Mouse (Mus musculus): Measurements from ENCODE around the gene Mtf2. TPM values are rescaled to one million over a fixed set of nuclear protein-coding genes. Genes with fewer than 3 reads are reported as not detected.

Mtf2 gene
- polyA plus RNA-seq, 1 experiment from 2014 or later = 110 TPM

- Histone ChIP-seq H3K4me1 (ENCODE audit: insufficient read depth) (no peaks in the 10 kb centered on the region), H3K4me3 (ENCODE audit: low read depth, low read length) (no peak overlapping the region), H3K27me3 (ENCODE audit: insufficient read depth, low read length) (no peaks in the 10 kb centered on the region), H3K9me3 (ENCODE audit: low read depth, low read length) (no peaks in the 10 kb centered on the region), H3K36me3 (ENCODE audit: insufficient read depth) (no peaks in the 10 kb centered on the region), H3K27ac (ENCODE audit: low read depth) (no peak overlapping the region), H3K9ac (no peak overlapping the region), H3K4me2 (no peak overlapping the region)
- no peak for ATAC-seq (ENCODE audit: insufficient read depth)
- WGBS = 88% methylated on average over 1 of the region's 1 CpGs
- no peak for TF ChIP-seq CTCF (IDR thresholded peaks at IDR 0.05; ENCODE audit: low read depth)
- DNase-seq = no peak
Observed at GRCm38 (mm10) chr5:108052200-108052599, 13.3 kb upstream of the Mtf2 start.

DNA sequence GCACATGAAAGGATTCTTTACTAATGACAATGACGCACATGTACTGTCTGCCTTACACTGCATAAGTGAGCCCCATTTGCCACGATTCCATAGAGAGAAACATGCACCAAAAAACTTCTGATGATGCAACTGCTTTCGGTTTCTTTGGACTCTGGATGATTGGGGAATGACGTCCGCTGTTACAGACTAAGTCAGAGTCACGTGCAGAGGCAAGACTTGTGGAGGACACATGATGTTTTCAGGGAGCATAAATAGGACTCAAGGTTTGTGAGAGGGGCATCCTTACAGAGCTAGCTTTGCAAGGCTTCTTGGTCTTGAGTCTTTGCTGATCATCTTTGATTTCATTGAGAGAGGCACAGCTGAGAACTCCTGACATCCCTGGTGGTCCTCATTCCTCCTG lies 11.9 kb upstream of the Mtf2 start:
- Histone ChIP-seq H3K4me2 (no peak overlapping the region), H3K9me3 (ENCODE audit: low read depth, low read length) (no peaks in the 10 kb centered on the region), H3K9ac (no peak overlapping the region), H3K27me3 (ENCODE audit: insufficient read depth, low read length) (no peaks in the 10 kb centered on the region), H3K4me1 (ENCODE audit: insufficient read depth) (no peaks in the 10 kb centered on the region), H3K4me3 (ENCODE audit: low read depth, low read length) (no peak overlapping the region), H3K36me3 (ENCODE audit: insufficient read depth) (no peaks in the 10 kb centered on the region), H3K27ac (ENCODE audit: low read depth) (no peak overlapping the region)
- DNase-seq = no peak
- WGBS = 85% methylated on average over 6 of the region's 6 CpGs
- no peak for TF ChIP-seq CTCF (IDR thresholded peaks at IDR 0.05; ENCODE audit: low read depth)
- ATAC-seq (ENCODE audit: insufficient read depth) = no peak

- Histone ChIP-seq H3K27ac (ENCODE audit: low read depth) (no peak overlapping the region), H3K27me3 (ENCODE audit: insufficient read depth, low read length) (no peaks in the 10 kb centered on the region), H3K36me3 (ENCODE audit: insufficient read depth) (no peaks in the 10 kb centered on the region), H3K4me3 (ENCODE audit: low read depth, low read length) (no peak overlapping the region), H3K9ac (no peak overlapping the region), H3K4me1 (ENCODE audit: insufficient read depth) (no peaks in the 10 kb centered on the region), H3K4me2 (no peak overlapping the region), H3K9me3 (ENCODE audit: low read depth, low read length) (no peaks in the 10 kb centered on the region)
- ATAC-seq (ENCODE audit: insufficient read depth) = no peak
- TF ChIP-seq CTCF (IDR thresholded peaks at IDR 0.05; ENCODE audit: low read depth) = no peak
- 92% methylated on average over 9 of the region's 9 CpGs for WGBS
- DNase-seq = no peak
Observed at GRCm38 (mm10) chr5:108060413-108060812, 5.1 kb upstream of the Mtf2 start.

- peaks cover 65% of the 10 kb centered on the region for H3K36me3 ChIP-seq (ENCODE audit: insufficient read depth)
- WGBS = 98% methylated on average over 1 of the region's 1 CpGs
Observed at GRCm38 (mm10) chr5:108072301-108072700, 6.8 kb downstream of the Mtf2 start.

DNA sequence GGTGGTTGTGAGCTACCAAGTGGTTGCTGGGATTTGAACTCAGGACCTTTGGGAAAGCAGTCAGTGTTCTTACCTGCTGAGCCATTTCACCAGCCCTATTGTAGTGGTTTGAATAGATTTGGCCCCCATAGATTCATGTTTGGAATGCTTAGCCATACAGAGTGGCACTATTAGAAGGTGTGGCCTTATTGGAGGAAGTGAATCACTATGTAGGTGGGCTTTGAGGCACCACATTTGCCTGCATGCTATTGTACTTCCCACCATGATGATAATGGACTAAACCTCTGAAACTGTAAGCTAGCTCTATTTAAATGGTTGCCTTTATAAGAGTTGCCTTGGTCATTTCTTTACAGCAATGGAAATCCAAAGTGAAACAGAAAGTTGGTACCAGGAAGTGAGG lies 10.8 kb downstream of the Mtf2 start:
- Histone ChIP-seq H3K9me3 (ENCODE audit: low read depth, low read length) (no peaks in the 10 kb centered on the region), H3K27ac (ENCODE audit: low read depth) (no peak overlapping the region), H3K36me3 (ENCODE audit: insufficient read depth) (peaks cover 53% of the 10 kb centered on the region), H3K4me2 (no peak overlapping the region), H3K4me3 (ENCODE audit: low read depth, low read length) (no peak overlapping the region), H3K9ac (no peak overlapping the region), H3K4me1 (ENCODE audit: insufficient read depth) (no peaks in the 10 kb centered on the region), H3K27me3 (ENCODE audit: insufficient read depth, low read length) (no peaks in the 10 kb centered on the region)
- TF ChIP-seq CTCF (IDR thresholded peaks at IDR 0.05; ENCODE audit: low read depth) = no peak
- no peak for DNase-seq
- no peak for ATAC-seq (ENCODE audit: insufficient read depth)

More at GRCm38 (mm10) chr5:108072301-108072700, 6.8 kb downstream of the Mtf2 start:
- no peak overlapping the region for H3K27ac ChIP-seq (ENCODE audit: low read depth)
- DNase-seq (no peak), ATAC-seq (ENCODE audit: insufficient read depth) (no peak)
- no peak overlapping the region for H3K4me3 ChIP-seq (ENCODE audit: low read depth, low read length)
- no peak for TF ChIP-seq CTCF (IDR thresholded peaks at IDR 0.05; ENCODE audit: low read depth)
- no peaks in the 10 kb centered on the region for H3K27me3 ChIP-seq (ENCODE audit: insufficient read depth, low read length)
- no peak overlapping the region for H3K9ac ChIP-seq
- H3K9me3 ChIP-seq (ENCODE audit: low read depth, low read length) = no peaks in the 10 kb centered on the region
- no peaks in the 10 kb centered on the region for H3K4me1 ChIP-seq (ENCODE audit: insufficient read depth)
- no peak overlapping the region for H3K4me2 ChIP-seq

DNA sequence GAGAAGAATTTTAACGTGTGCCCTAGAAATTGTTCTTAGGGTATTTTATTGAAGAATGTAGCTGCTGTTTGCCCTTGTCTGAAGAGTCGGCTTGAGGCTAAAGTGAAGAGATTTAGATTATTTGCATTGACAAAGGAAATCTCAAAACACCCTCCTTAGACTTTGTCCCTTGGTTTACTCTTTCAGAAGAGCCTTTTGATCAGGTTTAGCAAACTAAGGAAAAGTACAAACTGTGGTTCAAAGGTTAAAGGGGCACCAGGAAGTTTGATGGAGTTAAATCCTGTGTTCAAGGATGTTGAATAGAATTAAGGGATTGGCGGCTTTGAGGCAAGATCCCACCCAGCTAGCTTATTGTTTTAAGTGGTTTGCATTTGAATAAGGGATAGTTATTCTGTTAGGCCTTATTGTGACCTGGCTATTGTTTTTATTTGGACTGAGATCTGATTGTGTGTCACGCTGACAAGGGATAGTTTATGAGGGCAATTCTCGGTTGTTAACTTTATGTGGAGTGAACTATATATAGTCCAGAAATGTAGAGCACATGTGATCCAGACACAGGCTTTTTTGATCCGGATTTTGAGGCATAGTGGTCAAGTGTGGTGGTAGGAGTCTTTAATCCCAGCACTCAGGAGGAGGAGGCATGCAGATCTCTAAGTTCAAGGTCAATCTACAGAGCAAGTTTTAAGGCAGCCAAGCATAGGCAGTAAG lies 11.5 kb downstream of the Mtf2 start:
- Histone ChIP-seq H3K27me3 (ENCODE audit: insufficient read depth, low read length) (no peaks in the 10 kb centered on the region), H3K4me2 (no peak overlapping the region), H3K9ac (no peak overlapping the region), H3K27ac (ENCODE audit: low read depth) (no peak overlapping the region), H3K4me1 (ENCODE audit: insufficient read depth) (no peaks in the 10 kb centered on the region), H3K4me3 (ENCODE audit: low read depth, low read length) (no peak overlapping the region), H3K36me3 (ENCODE audit: insufficient read depth) (peaks cover 53% of the 10 kb centered on the region), H3K9me3 (ENCODE audit: low read depth, low read length) (no peaks in the 10 kb centered on the region)
- DNase-seq = no peak
- 69% methylated on average over 6 of the region's 6 CpGs for WGBS
- no peak for TF ChIP-seq CTCF (IDR thresholded peaks at IDR 0.05; ENCODE audit: low read depth)
- no peak for ATAC-seq (ENCODE audit: insufficient read depth)

DNA sequence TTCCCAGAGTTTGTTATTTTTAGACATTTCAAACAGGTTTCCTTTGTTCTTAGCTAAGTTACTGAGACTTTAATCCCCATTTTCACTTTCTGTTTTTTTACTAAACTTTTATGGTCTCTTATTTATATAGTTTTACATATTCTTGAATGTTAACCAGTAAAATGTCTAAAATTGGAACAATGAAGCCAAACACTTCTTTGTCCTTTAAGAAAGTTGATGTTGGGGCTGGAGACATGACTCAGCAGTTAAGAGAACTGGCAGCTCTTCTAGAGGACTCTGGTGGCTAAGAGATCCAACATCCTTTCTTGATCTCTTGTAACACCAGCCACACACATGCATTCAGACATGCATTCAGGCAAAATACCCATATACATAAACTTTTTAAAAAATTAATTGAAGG lies 14.1 kb downstream of the Mtf2 start:
- no peaks in the 10 kb centered on the region for H3K4me1 ChIP-seq (ENCODE audit: insufficient read depth)
- no peak for ATAC-seq (ENCODE audit: insufficient read depth)
- no peak overlapping the region for H3K4me2 ChIP-seq
- no peak overlapping the region for H3K4me3 ChIP-seq (ENCODE audit: low read depth, low read length)
- H3K36me3 ChIP-seq (ENCODE audit: insufficient read depth) = peaks cover 58% of the 10 kb centered on the region
- no peak overlapping the region for H3K27ac ChIP-seq (ENCODE audit: low read depth)
- no peak for TF ChIP-seq CTCF (IDR thresholded peaks at IDR 0.05; ENCODE audit: low read depth)
- no peaks in the 10 kb centered on the region for H3K9me3 ChIP-seq (ENCODE audit: low read depth, low read length)
- H3K27me3 ChIP-seq (ENCODE audit: insufficient read depth, low read length) = no peaks in the 10 kb centered on the region
- no peak for DNase-seq
- H3K9ac ChIP-seq = no peak overlapping the region

Data from lung, embryonic 14.5 days (tissue).